Mouse (Mus musculus) Muller cell, postnatal 12 days (primary cell): ENCODE measurements around the gene Dek.

Experiments used
- DNase-seq: peaks from one replicate; pipeline ENCODE4 v3.0.0-alpha.2; 2015; ENCODE audit errors: inconsistent ontology term

Dek gene

GRCm38 (mm10) chr13:47111185-47111584 is 5.2 kb upstream of the Dek start:
- DNase-seq = no peak

- DNase-seq = no peak
Observed at GRCm38 (mm10) chr13:47109239-47109638, 3.2 kb upstream of the Dek start.

GRCm38 (mm10) chr13:47106580-47106888 is 533 bp upstream of the Dek start:
- DNase-seq = no peak

GRCm38 (mm10) chr13:47104856-47105541 is 1.0 kb downstream of the Dek start:
- peak; percentile 72 for DNase-seq

- no peak for DNase-seq
Observed at GRCm38 (mm10) chr13:47104146-47104545, 1.9 kb downstream of the Dek start.

GRCm38 (mm10) chr13:47100587-47100986 is 5.4 kb downstream of the Dek start:
- DNase-seq = no peak

- DNase-seq = no peak
Observed at GRCm38 (mm10) chr13:47099265-47099664, 6.7 kb downstream of the Dek start.

GRCm38 (mm10) chr13:47096591-47096990 is 9.4 kb downstream of the Dek start:
- DNase-seq = no peak

GRCm38 (mm10) chr13:47093791-47094190 is 12.2 kb downstream of the Dek start:
- no peak for DNase-seq

- no peak for DNase-seq
Observed at GRCm38 (mm10) chr13:47089271-47089670, 16.7 kb downstream of the Dek start.

GRCm38 (mm10) chr13:47088433-47088832 is 17.6 kb downstream of the Dek start:
- no peak for DNase-seq

GRCm38 (mm10) chr13:47080905-47081505 is 25.0 kb downstream of the Dek start:
- DNase-seq = no peak

- DNase-seq = no peak
Observed at GRCm38 (mm10) chr13:47078799-47079198, 27.2 kb downstream of the Dek start.

- DNase-seq = no peak
Observed at GRCm38 (mm10) chr13:47077367-47077766, 28.6 kb downstream of the Dek start.

- DNase-seq = no peak
Observed at GRCm38 (mm10) chr13:47076156-47076555, 29.8 kb downstream of the Dek start.

GRCm38 (mm10) chr13:47072484-47072883 is 33.5 kb downstream of the Dek start:
- DNase-seq = no peak

- no peak for DNase-seq
Observed at GRCm38 (mm10) chr13:47071871-47072270, 34.1 kb downstream of the Dek start.

GRCm38 (mm10) chr13:47070329-47071080 is 35.5 kb downstream of the Dek start:
- DNase-seq = no peak

- no peak for DNase-seq
Observed at GRCm38 (mm10) chr13:47067001-47067400, 39.0 kb downstream of the Dek start.

GRCm38 (mm10) chr13:47066516-47066915 is 39.5 kb downstream of the Dek start:
- no peak for DNase-seq

GRCm38 (mm10) chr13:47063985-47064760 is 41.8 kb downstream of the Dek start:
- no peak for DNase-seq

- no peak for DNase-seq
Observed at GRCm38 (mm10) chr13:47062756-47063155, 43.2 kb downstream of the Dek start.
